Mouse (Mus musculus): ENCODE results near the gene Pbsn.
A peak's percentile ranks its signal among the peaks of the same experiment; 100 is the strongest.
"Not testable (repeated sequence)": the region's sequence is repeated elsewhere in the genome, so short reads cannot be mapped to it uniquely, and the experiment has no call there.

The Pbsn gene

GRCm38 (mm10) chrX:77853523-77853922 is at the start of gene Pbsn:
TSS of gene Pbsn (minus strand) at chrX:77853623.
- ATAC-seq (ENCODE audit: insufficient number of reproducible peaks, low FRiP score, low TSS enrichment) = no peak

GRCm38 (mm10) chrX:77880033-77880432 is 26.6 kb upstream of the Pbsn start:
- not testable (repeated sequence) for ATAC-seq (ENCODE audit: insufficient number of reproducible peaks, low FRiP score, low TSS enrichment)

- not testable (repeated sequence) for ATAC-seq (ENCODE audit: insufficient number of reproducible peaks, low FRiP score, low TSS enrichment)
These were observed 11.0 kb upstream of the Pbsn start, which contains the start of gene Gm14744 for GRCm38 (mm10) chrX:77864458-77864857. TSS of gene Gm14744 (plus strand) at chrX:77864758.

- no peak for ATAC-seq (ENCODE audit: insufficient number of reproducible peaks, low FRiP score, low TSS enrichment)
These were observed 41.4 kb downstream of the Pbsn start for GRCm38 (mm10) chrX:77812031-77812430.

- ATAC-seq (ENCODE audit: insufficient number of reproducible peaks, low FRiP score, low TSS enrichment) = peak; percentile 89
These were observed 42.7 kb downstream of the Pbsn start for GRCm38 (mm10) chrX:77810608-77811206.

- no peak for ATAC-seq (ENCODE audit: insufficient number of reproducible peaks, low FRiP score, low TSS enrichment)
These were observed 44.8 kb downstream of the Pbsn start for GRCm38 (mm10) chrX:77808602-77809001.

- ATAC-seq (ENCODE audit: insufficient number of reproducible peaks, low FRiP score, low TSS enrichment) = no peak
These were observed 51.1 kb downstream of the Pbsn start for GRCm38 (mm10) chrX:77802293-77802692.

GRCm38 (mm10) chrX:77801543-77801942 is 51.9 kb downstream of the Pbsn start:
- ATAC-seq (ENCODE audit: insufficient number of reproducible peaks, low FRiP score, low TSS enrichment) = no peak

- no peak for ATAC-seq (ENCODE audit: insufficient number of reproducible peaks, low FRiP score, low TSS enrichment)
These were observed 53.9 kb downstream of the Pbsn start for GRCm38 (mm10) chrX:77799554-77799953.

GRCm38 (mm10) chrX:77797801-77798200 is 55.6 kb downstream of the Pbsn start:
- ATAC-seq (ENCODE audit: insufficient number of reproducible peaks, low FRiP score, low TSS enrichment) = no peak

- no peak for ATAC-seq (ENCODE audit: insufficient number of reproducible peaks, low FRiP score, low TSS enrichment)
These were observed 56.5 kb downstream of the Pbsn start for GRCm38 (mm10) chrX:77796916-77797315.

GRCm38 (mm10) chrX:77796238-77796835 is 57.1 kb downstream of the Pbsn start, which contains the start of gene Prkx:
TSS of gene Prkx (minus strand) at chrX:77796278.
- peak; percentile 71 for ATAC-seq (ENCODE audit: insufficient number of reproducible peaks, low FRiP score, low TSS enrichment)

- ATAC-seq (ENCODE audit: insufficient number of reproducible peaks, low FRiP score, low TSS enrichment) = peak; percentile 94
These were observed 57.6 kb downstream of the Pbsn start for GRCm38 (mm10) chrX:77795858-77796174.

GRCm38 (mm10) chrX:77794962-77795857 is 58.2 kb downstream of the Pbsn start:
- ATAC-seq (ENCODE audit: insufficient number of reproducible peaks, low FRiP score, low TSS enrichment) = peak; percentile 64

- ATAC-seq (ENCODE audit: insufficient number of reproducible peaks, low FRiP score, low TSS enrichment) = no peak
These were observed 64.7 kb downstream of the Pbsn start for GRCm38 (mm10) chrX:77788675-77789074.
